Mouse (Mus musculus) lung, postnatal 0 days (tissue): ENCODE results near the gene Prkg2.

Experiments used
- CTCF ChIP-seq: IDR thresholded peaks from 2 replicates; pipeline ENCODE4 v1.5.1; 2016; ENCODE audit warnings: antibody characterized with exemption, mild to moderate bottlenecking
- EP300 ChIP-seq: IDR thresholded peaks from 2 replicates; pipeline ENCODE4 v1.6.1; 2016; ENCODE audit warnings: antibody characterized with exemption, mild to moderate bottlenecking, control low read depth

DNA sequence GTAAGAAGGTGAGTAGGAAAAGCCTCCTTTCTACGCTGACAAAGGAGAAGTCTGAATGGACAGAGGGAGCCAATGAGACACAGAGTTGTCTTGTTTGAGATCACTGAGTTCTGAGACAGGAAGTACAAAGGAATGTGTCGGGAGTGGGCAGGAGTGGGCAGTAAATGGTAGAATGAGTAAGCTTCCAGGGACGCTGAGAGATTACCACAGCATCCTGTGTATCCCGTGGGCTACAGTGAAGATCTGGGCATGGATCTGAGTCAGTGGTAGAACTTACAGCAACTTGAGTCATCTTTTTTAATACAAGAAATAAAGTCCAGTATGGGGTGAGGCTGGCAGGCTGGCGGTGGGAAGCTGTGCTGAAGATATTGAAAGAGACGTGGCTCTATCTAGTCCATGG lies 93.4 kb downstream of the Prkg2 start:
- no peak for TF ChIP-seq CTCF
- no peak for TF ChIP-seq EP300
